Mouse (Mus musculus): ENCODE results near the gene Pygm.

Gene Pygm

GRCm38 (mm10) chr19:6412798-6413197, 28.6 kb downstream of the Pygm start:
- no peak for DNase-seq

GRCm38 (mm10) chr19:6415454-6415853, 31.3 kb downstream of the Pygm start:
- DNase-seq = no peak

GRCm38 (mm10) chr19:6416124-6416770, 32.0 kb downstream of the Pygm start:
- no peak for DNase-seq

GRCm38 (mm10) chr19:6416894-6417761, 32.9 kb downstream of the Pygm start:
- no peak for DNase-seq

GRCm38 (mm10) chr19:6418233-6418879, 34.2 kb downstream of the Pygm start, which contains the start of gene Nrxn2:
Gene Nrxn2, plus strand, starts transcription at chr19:6418731.
- peak; percentile 95 to 97 for DNase-seq

GRCm38 (mm10) chr19:6418984-6419692, 34.9 kb downstream of the Pygm start:
- no peak for DNase-seq

- no peak for DNase-seq
Measured at GRCm38 (mm10) chr19:6419805-6420310, 35.7 kb downstream of the Pygm start.

GRCm38 (mm10) chr19:6420481-6421210, 36.4 kb downstream of the Pygm start:
- DNase-seq = peak; percentile 64 to 68

- no peak for DNase-seq
Measured at GRCm38 (mm10) chr19:6421211-6421590, 37.0 kb downstream of the Pygm start.

- DNase-seq = no peak
Measured at GRCm38 (mm10) chr19:6422014-6422413, 37.8 kb downstream of the Pygm start.

GRCm38 (mm10) chr19:6423241-6423640, 39.0 kb downstream of the Pygm start:
- DNase-seq = no peak

GRCm38 (mm10) chr19:6424137-6424881, 40.1 kb downstream of the Pygm start:
- no peak for DNase-seq

GRCm38 (mm10) chr19:6425595-6425994, 41.4 kb downstream of the Pygm start:
- DNase-seq = no peak

- DNase-seq = peak in 1 of 2 experiments; percentile 62
Measured at GRCm38 (mm10) chr19:6426703-6427500, 42.7 kb downstream of the Pygm start.

- no peak for DNase-seq
Measured at GRCm38 (mm10) chr19:6427653-6428434, 43.6 kb downstream of the Pygm start.

GRCm38 (mm10) chr19:6428501-6429200, 44.5 kb downstream of the Pygm start:
- peak in 1 of 2 experiments; percentile 37 for DNase-seq

- peak in 1 of 2 experiments; percentile 30 for DNase-seq
Measured at GRCm38 (mm10) chr19:6443016-6443415, 58.8 kb downstream of the Pygm start.

- no peak for DNase-seq
Measured at GRCm38 (mm10) chr19:6445761-6446423, 61.7 kb downstream of the Pygm start.
